Mouse (Mus musculus) liver, postnatal 0 days (tissue): ENCODE measurements at regions not wholly inside any gene's neighbourhood (a gene's known extent, or its start where the extent isn't known, plus 50 kb on each side); places are given as distances from the start of the nearest gene placed in this dataset.
"Not testable (repeated sequence)": the region's sequence is repeated elsewhere in the genome, so short reads cannot be mapped to it uniquely, and the experiment has no call there.

Experiments used
- ATAC-seq: fragments of 200-750 bp; cut with Nextera tagmentation; 2 replicates; pipeline ENCODE4 v1.8.0; 2017; ENCODE audit warnings: mild to moderate bottlenecking, moderate library complexity
- DNase-seq: peaks from one replicate; pipeline ENCODE4 v3.0.0-alpha.2; 2016
- H3K27ac ChIP-seq: fragments of 300-500 bp; sonication (generic); 2 replicates; pipeline ENCODE4 v1.5.1; 2014; ENCODE audit warnings: antibody characterized with exemption, moderate library complexity, mild to moderate bottlenecking, low read depth
- H3K27me3 ChIP-seq: fragments of 300-500 bp; sonication (generic); 2 replicates; pipeline ENCODE4 v1.6.1; 2014; ENCODE audit warnings: low read length, control low read depth, mixed read lengths; ENCODE audit not compliant: insufficient read depth
- H3K36me3 ChIP-seq: fragments of 300-500 bp; sonication (generic); replicated peaks from 2 replicates; pipeline ENCODE4 v1.6.1; 2014; ENCODE audit warnings: mild to moderate bottlenecking, control low read depth, low read length, moderate library complexity, mixed read lengths; ENCODE audit not compliant: insufficient read depth
- H3K4me1 ChIP-seq: fragments of 300-500 bp; sonication (generic); 2 replicates; pipeline ENCODE4 v1.6.1; 2014; ENCODE audit warnings: antibody characterized with exemption, mild to moderate bottlenecking, control low read depth; ENCODE audit not compliant: insufficient read depth
- H3K4me2 ChIP-seq: fragments of 300-500 bp; sonication (generic); 2 replicates; pipeline ENCODE4 v1.6.1; 2014; ENCODE audit warnings: low read depth, mild to moderate bottlenecking, low read length, moderate library complexity, mixed read lengths
- H3K4me3 ChIP-seq: fragments of 300-500 bp; sonication (generic); 2 replicates; pipeline ENCODE4 v1.5.1; 2014; ENCODE audit warnings: low read depth, low read length
- H3K9ac ChIP-seq: fragments of 300-500 bp; sonication (generic); replicated peaks from 2 replicates; pipeline ENCODE4 v1.6.1; 2014; ENCODE audit warnings: mild to moderate bottlenecking, moderate library complexity
- H3K9me3 ChIP-seq: fragments of 300-500 bp; sonication (generic); 2 replicates; pipeline ENCODE4 v1.6.1; 2016; ENCODE audit warnings: mild to moderate bottlenecking, control low read depth, low read length, mixed read lengths
- CTCF ChIP-seq: sonication (generic); IDR thresholded peaks from 2 replicates; pipeline ENCODE4 v1.5.1; 2016; ENCODE audit warnings: antibody characterized with exemption, low read depth
- EP300 ChIP-seq: IDR thresholded peaks from 2 replicates; pipeline ENCODE4 v1.6.1; 2016; ENCODE audit warnings: antibody characterized with exemption, low read depth, mild to moderate bottlenecking
- WGBS: fragments of 180-500 bp; shearing (Covaris S2); extraction: QIAGEN DNeasy Blood & Tissue Kit; methylation state at CpG from one replicate; pipeline ENCODE4 v1.1.7; 2014; ENCODE audit not compliant: insufficient replicate concordance; 5-methylcytosine and 5-hydroxymethylcytosine counted together

DNA sequence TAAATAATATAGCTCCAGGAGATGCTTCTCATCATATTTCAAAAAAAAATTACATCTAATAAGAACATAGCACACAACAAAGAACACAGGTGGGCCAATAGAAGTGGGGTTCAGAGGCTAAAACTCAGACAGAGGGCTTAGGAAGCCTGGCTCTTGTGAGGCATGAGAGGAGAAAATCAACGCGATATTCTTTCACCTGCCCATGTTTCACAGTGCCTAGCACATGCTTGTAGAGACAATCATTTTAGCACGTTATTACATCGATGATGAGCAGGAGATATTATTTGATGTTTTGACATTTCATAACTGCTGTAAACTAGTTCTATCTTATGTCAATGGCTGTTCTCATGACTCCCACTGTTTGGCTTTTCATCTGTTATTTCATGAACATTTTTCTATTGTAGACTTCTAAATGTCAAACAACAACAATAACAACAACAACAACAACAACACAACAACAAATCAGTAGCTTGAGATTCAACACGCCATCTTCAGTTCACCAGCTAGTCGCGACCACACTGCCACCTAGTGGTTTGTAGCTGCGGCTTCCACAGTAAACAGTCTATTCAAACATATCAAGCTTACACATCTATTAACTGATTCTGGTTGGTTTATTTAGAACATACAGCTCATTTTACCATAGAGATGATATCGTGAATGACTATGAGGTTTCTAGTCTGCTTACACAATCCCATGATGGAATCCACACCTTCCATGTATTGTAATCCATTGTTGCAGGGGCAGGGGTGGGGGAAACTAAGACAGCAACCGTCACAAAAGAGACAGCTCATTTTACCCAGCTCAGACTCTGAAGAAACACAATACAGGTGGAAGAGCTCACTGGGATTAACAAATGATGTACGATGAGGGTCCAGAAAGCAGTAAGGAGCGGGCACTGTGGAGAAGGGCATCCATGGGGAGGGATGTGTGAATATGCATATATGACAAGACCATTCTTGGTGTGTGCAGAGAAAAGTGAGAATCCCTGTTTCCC is 60.5 kb upstream of the Tmem200a start:
- H3K4me1 ChIP-seq: no peaks in the 10 kb centered on the region
- no peak overlapping the region for H3K27ac ChIP-seq
- H3K27me3 ChIP-seq: no peaks in the 10 kb centered on the region
- no peak overlapping the region for H3K4me3 ChIP-seq
- TF ChIP-seq EP300: no peak
- TF ChIP-seq CTCF: peak; percentile 78
- ATAC-seq: no peak
- no peak overlapping the region for H3K4me2 ChIP-seq
- no peak overlapping the region for H3K9ac ChIP-seq
- no peaks in the 10 kb centered on the region for H3K9me3 ChIP-seq
- H3K36me3 ChIP-seq: no peaks in the 10 kb centered on the region
- peak; percentile 46 for DNase-seq
- WGBS: 30% methylated on average over 12 of the region's 12 CpGs

DNA sequence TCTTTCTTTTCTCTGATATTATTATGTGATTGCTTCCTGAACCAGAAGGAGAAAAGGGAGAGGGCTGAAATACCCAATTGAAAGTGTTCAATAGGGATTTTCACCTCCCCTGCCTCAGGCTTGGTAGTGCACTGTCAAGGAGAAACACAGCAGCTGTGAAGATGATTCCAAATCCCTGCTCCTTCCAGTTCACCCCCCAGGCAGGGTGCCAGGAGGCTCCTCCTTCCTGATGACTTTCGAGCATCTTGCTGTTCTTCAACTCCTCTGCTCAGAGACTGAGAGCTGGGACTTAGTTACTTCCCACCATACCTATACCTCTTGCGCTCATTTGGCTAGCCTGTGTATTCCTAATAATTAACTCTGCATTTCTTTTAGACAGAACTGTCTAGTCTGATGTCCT is 73.7 kb upstream of the Tmem200a start:
- Histone ChIP-seq H3K4me3 (no peak overlapping the region), H3K27ac (no peak overlapping the region), H3K9me3 (no peaks in the 10 kb centered on the region), H3K27me3 (no peaks in the 10 kb centered on the region), H3K4me1 (no peaks in the 10 kb centered on the region), H3K9ac (no peak overlapping the region), H3K4me2 (no peak overlapping the region), H3K36me3 (no peaks in the 10 kb centered on the region)
- TF ChIP-seq CTCF: no peak
- TF ChIP-seq EP300: no peak
- no peak for ATAC-seq
- DNase-seq: no peak
- 72% methylated on average over 2 of the region's 2 CpGs for WGBS

DNA sequence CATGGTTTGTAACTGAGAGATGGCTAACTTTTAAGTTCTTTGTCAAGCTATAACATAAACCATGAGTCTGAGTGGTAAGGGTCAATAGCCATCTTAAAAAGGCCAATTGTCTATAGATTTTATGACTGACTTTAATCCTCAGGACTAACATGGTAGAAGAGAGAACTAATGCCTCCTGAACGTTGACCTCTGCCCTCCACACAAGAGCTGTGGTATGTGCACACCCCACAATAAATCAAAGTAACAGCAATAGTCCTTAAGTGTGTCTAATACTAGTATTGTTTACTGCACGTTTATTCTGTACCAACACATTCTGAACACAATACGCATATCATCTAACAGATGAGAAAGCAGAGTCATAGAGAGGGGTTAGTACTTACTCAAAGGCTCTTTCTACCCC is 70.7 kb upstream of the Samd3 start:
- TF ChIP-seq EP300 (no peak), CTCF (no peak)
- no peak for ATAC-seq
- WGBS: 59% methylated on average over 3 of the region's 3 CpGs

DNA sequence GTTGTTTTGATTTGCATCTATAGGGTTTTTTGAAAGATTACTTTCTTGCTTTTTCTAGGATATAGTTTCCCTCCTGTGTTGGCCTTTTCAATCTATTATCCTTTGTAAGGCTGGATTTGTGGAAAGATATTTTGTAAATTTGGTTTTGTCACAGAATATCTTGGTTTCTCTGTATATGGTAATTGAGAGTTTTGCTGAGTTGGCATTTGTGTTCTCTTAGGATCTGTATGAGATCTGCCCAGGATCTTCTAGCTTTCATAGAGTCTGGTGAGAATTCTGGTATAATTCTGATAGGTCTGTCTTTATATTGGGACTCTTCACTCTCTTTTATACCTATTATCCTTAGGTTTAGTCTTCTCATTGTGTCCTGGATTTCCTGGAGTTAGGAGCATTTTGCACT is 68.4 kb upstream of the Samd3 start:
- H3K4me1 ChIP-seq, H3K27me3 ChIP-seq, H3K4me3 ChIP-seq, DNase-seq, H3K9ac ChIP-seq, H3K27ac ChIP-seq, H3K36me3 ChIP-seq, ATAC-seq, H3K4me2 ChIP-seq, H3K9me3 ChIP-seq: not testable (repeated sequence)

More for the DNA sequence above, 70.7 kb upstream of the Samd3 start:
- Histone ChIP-seq H3K4me2 (no peak overlapping the region), H3K36me3 (no peaks in the 10 kb centered on the region), H3K9ac (no peak overlapping the region), H3K27me3 (no peaks in the 10 kb centered on the region), H3K27ac (no peak overlapping the region), H3K9me3 (no peaks in the 10 kb centered on the region), H3K4me1 (no peaks in the 10 kb centered on the region), H3K4me3 (no peak overlapping the region)
- DNase-seq: no peak

DNA sequence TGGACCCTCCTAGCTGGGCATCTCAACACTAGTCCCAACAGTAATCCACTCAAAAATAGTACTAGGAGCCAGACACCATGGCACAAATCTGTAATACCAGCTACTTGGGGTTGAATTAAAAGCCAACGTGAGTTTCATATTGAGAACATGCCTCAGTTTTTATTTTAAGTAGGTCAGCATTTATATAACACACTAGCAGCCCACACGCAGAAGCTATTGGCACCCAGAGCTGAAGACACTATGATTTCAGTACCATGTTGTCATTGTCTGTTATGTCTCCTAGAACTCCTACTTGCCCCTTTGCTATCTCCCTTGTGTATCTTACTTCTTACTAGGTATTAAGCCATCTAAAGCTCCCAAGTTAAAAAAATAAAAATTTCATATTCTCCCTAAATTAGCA is 65.0 kb upstream of the Samd3 start:
- H3K36me3 ChIP-seq: no peaks in the 10 kb centered on the region
- H3K4me1 ChIP-seq: no peaks in the 10 kb centered on the region
- no peak for TF ChIP-seq EP300
- TF ChIP-seq CTCF: no peak
- no peaks in the 10 kb centered on the region for H3K27me3 ChIP-seq
- ATAC-seq (no peak), DNase-seq (no peak)
- no peak overlapping the region for H3K27ac ChIP-seq
- H3K4me3 ChIP-seq: no peak overlapping the region
- WGBS: 71% methylated on average over 2 of the region's 2 CpGs
- H3K9me3 ChIP-seq: no peaks in the 10 kb centered on the region
- no peak overlapping the region for H3K4me2 ChIP-seq
- H3K9ac ChIP-seq: no peak overlapping the region

DNA sequence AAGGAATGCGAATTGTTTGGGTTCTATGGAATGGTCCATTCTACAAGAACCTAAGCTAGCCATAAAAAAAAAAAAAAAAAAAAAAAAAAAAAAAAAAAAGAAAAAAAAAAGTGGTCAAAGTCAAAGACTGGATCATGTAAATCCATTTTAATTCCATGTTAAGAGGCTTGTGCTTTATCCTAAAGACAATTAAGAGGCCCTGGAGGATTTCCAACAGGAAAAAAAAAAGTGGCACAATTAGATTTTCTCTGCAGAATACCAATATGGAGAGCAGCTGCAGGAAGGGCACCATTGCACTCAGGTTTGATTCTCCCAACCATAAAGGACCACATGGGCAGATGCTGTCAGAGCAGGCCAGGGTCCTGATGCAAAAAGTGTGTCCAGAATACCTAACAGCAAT is 51.9 kb upstream of the Samd3 start:
- Histone ChIP-seq H3K9me3 (no peaks in the 10 kb centered on the region), H3K4me1 (no peaks in the 10 kb centered on the region), H3K4me2 (no peak overlapping the region), H3K4me3 (no peak overlapping the region), H3K36me3 (no peaks in the 10 kb centered on the region), H3K27ac (no peak overlapping the region), H3K9ac (no peak overlapping the region), H3K27me3 (no peaks in the 10 kb centered on the region)
- WGBS: 61% methylated on average over 1 of the region's 1 CpGs
- DNase-seq: no peak
- ATAC-seq: no peak
- TF ChIP-seq CTCF: no peak
- TF ChIP-seq EP300: no peak

DNA sequence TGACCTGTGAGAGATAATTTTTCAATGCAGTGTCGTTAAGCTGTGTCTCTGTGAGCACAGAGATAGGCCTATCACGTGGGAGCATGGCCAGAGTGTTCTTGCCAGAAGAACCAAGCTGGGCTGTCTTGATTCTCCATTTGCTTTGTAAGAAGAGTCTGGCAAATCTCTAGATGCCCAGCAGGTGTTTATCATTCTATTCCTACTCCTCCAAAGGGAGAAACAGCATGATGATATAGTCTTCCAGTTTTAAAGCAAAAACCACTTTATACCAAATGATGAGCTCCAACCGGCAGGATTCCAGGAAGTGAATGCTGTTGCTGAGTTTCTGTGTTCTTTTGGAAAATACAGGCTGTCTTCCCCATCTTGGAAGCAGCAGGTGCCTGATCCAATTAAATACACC is 51.2 kb upstream of the Samd3 start:
- DNase-seq: no peak
- H3K4me2 ChIP-seq: no peak overlapping the region
- 59% methylated on average over 3 of the region's 3 CpGs for WGBS
- no peak overlapping the region for H3K9ac ChIP-seq
- H3K36me3 ChIP-seq: no peaks in the 10 kb centered on the region
- H3K27ac ChIP-seq: no peak overlapping the region
- no peak overlapping the region for H3K4me3 ChIP-seq
- TF ChIP-seq CTCF (no peak), EP300 (no peak)
- H3K27me3 ChIP-seq: no peaks in the 10 kb centered on the region
- ATAC-seq: no peak
- no peaks in the 10 kb centered on the region for H3K4me1 ChIP-seq
- H3K9me3 ChIP-seq: no peaks in the 10 kb centered on the region
